Mouse (Mus musculus): ENCODE data around the gene Dnajb1. TPM values are rescaled to one million over a fixed set of nuclear protein-coding genes. Genes with fewer than 3 reads are reported as not detected.

Dnajb1 gene
- polyA plus RNA-seq, 1 experiment from 2014 or later, result 78.2 TPM

GRCm38 (mm10) chr8:83583236-83583635, 24.8 kb upstream of the Dnajb1 start:
- Histone ChIP-seq H3K36me3 (ENCODE audit: control insufficient read depth, insufficient read depth, low read length) (peaks cover 9% of the 10 kb centered on the region), H3K9ac (ENCODE audit: low read length) (no peak overlapping the region), H3K4me2 (ENCODE audit: low read depth, severe bottlenecking) (no peak overlapping the region), H3K4me3 (ENCODE audit: low read depth, low read length) (no peak overlapping the region), H3K27ac (replicated peaks; ENCODE audit: low read depth, low read length) (no peak overlapping the region), H3K4me1 (ENCODE audit: control insufficient read depth, insufficient read depth, low read length) (peaks cover 3% of the 10 kb centered on the region; the same call in 1 of the 2 replicates), H3K27me3 (ENCODE audit: control insufficient read depth, insufficient read depth, low read length) (no peaks in the 10 kb centered on the region), H3K9me3 (ENCODE audit: control insufficient read depth, low read length) (no peaks in the 10 kb centered on the region)
- ATAC-seq (ENCODE audit: insufficient number of reproducible peaks, low FRiP score, low TSS enrichment, low read depth) (no peak), DNase-seq (ENCODE audit: low spot score) (no peak)
- WGBS, result 86% methylated on average over 15 of the region's 15 CpGs

- H3K9me3 ChIP-seq (ENCODE audit: control insufficient read depth, low read length), result no peaks in the 10 kb centered on the region
- H3K4me1 ChIP-seq (ENCODE audit: control insufficient read depth, insufficient read depth, low read length), result no peaks in the 10 kb centered on the region
- WGBS, result 93% methylated on average over 1 of the region's 1 CpGs
- H3K9ac ChIP-seq (ENCODE audit: low read length), result no peak overlapping the region
- no peaks in the 10 kb centered on the region for H3K27me3 ChIP-seq (ENCODE audit: control insufficient read depth, insufficient read depth, low read length)
- peaks cover 7% of the 10 kb centered on the region for H3K36me3 ChIP-seq (ENCODE audit: control insufficient read depth, insufficient read depth, low read length)
- no peak for DNase-seq (ENCODE audit: low spot score)
- no peak overlapping the region for H3K27ac ChIP-seq (replicated peaks; ENCODE audit: low read depth, low read length)
- no peak overlapping the region for H3K4me2 ChIP-seq (ENCODE audit: low read depth, severe bottlenecking)
- H3K4me3 ChIP-seq (ENCODE audit: low read depth, low read length), result no peak overlapping the region
- ATAC-seq (ENCODE audit: insufficient number of reproducible peaks, low FRiP score, low TSS enrichment, low read depth), result no peak
Measured at GRCm38 (mm10) chr8:83584771-83585170, 23.2 kb upstream of the Dnajb1 start.

DNA sequence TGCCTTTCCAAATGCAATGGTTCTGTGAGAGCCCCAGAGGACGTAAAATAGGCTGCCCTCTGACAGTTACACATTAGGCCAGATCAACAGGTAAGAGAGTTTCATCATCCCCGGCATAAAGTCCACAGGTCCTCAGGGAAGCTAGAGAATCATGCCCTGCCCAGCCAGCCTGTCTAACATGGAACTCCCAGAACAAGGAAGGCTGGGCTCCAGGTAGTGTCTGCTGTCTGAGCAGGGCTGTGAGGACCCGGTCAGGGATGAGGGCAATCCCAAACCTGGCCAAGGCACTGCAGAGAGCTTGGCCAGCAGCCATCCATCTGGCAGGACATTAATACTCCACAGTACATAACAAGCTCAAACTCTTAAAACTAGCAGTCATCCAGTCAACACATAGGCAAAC, 22.7 kb upstream of the Dnajb1 start:
- no peak for ATAC-seq (ENCODE audit: insufficient number of reproducible peaks, low FRiP score, low TSS enrichment, low read depth)
- 86% methylated on average over 3 of the region's 3 CpGs for WGBS
- Histone ChIP-seq H3K9ac (ENCODE audit: low read length) (no peak overlapping the region), H3K4me1 (ENCODE audit: control insufficient read depth, insufficient read depth, low read length) (no peaks in the 10 kb centered on the region), H3K9me3 (ENCODE audit: control insufficient read depth, low read length) (no peaks in the 10 kb centered on the region), H3K4me2 (ENCODE audit: low read depth, severe bottlenecking) (no peak overlapping the region), H3K4me3 (ENCODE audit: low read depth, low read length) (no peak overlapping the region), H3K27me3 (ENCODE audit: control insufficient read depth, insufficient read depth, low read length) (no peaks in the 10 kb centered on the region), H3K36me3 (ENCODE audit: control insufficient read depth, insufficient read depth, low read length) (peaks cover 9% of the 10 kb centered on the region), H3K27ac (replicated peaks; ENCODE audit: low read depth, low read length) (no peak overlapping the region)
- no peak for DNase-seq (ENCODE audit: low spot score)

DNA sequence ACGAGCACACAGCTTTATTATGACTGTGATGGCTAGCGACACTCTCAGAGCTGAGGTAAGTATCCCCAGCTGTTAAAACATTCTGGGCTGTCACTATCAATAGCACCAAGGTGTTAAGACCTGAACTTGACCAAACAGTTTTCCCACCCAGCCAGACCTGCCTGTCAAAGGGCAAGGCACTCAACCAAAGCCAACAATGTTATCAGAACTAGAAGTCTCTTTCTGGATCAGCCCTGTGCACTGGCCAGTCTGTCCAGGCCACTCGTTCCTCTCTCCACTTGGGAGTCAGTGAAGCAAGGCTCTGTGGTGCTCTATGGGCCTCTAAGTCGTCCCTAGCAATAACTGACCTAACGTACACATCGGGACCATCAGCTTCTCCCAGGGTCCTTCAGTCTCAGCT, 20.3 kb upstream of the Dnajb1 start:
- Histone ChIP-seq H3K4me2 (ENCODE audit: low read depth, severe bottlenecking) (no peak overlapping the region), H3K9me3 (ENCODE audit: control insufficient read depth, low read length) (no peaks in the 10 kb centered on the region), H3K9ac (ENCODE audit: low read length) (no peak overlapping the region), H3K4me3 (ENCODE audit: low read depth, low read length) (no peak overlapping the region), H3K36me3 (ENCODE audit: control insufficient read depth, insufficient read depth, low read length) (peaks cover 12% of the 10 kb centered on the region), H3K27ac (replicated peaks; ENCODE audit: low read depth, low read length) (no peak overlapping the region), H3K27me3 (ENCODE audit: control insufficient read depth, insufficient read depth, low read length) (no peaks in the 10 kb centered on the region), H3K4me1 (ENCODE audit: control insufficient read depth, insufficient read depth, low read length) (peaks cover 4% of the 10 kb centered on the region)
- no peak for DNase-seq (ENCODE audit: low spot score)
- no peak for ATAC-seq (ENCODE audit: insufficient number of reproducible peaks, low FRiP score, low TSS enrichment, low read depth)
- 85% methylated on average over 6 of the region's 6 CpGs for WGBS

DNA sequence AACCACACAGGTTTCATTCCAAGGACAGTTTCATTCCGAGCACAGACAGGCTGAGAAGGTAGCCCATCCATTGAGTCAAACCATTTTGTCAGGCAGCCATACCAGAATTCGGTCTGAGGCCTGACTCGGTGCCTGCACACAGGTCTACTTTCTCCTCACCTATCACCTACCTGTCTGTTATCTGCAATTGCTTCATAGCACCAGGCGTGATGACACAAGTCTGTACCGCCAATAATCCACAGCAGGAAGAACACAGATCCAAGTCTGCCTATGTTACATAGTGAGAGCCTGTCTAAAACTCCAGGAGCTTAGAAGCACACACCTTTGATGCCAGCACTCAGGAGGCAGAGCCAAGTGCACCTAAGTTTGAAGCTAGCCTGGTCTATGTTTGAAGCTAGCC, 19.1 kb upstream of the Dnajb1 start:
- no peak overlapping the region for H3K4me3 ChIP-seq (ENCODE audit: low read depth, low read length)
- no peak for ATAC-seq (ENCODE audit: insufficient number of reproducible peaks, low FRiP score, low TSS enrichment, low read depth)
- WGBS, result 95% methylated on average over 5 of the region's 5 CpGs
- peaks cover 10% of the 10 kb centered on the region for H3K4me1 ChIP-seq (ENCODE audit: control insufficient read depth, insufficient read depth, low read length)
- H3K27ac ChIP-seq (replicated peaks; ENCODE audit: low read depth, low read length), result no peak overlapping the region
- no peaks in the 10 kb centered on the region for H3K9me3 ChIP-seq (ENCODE audit: control insufficient read depth, low read length)
- DNase-seq (ENCODE audit: low spot score), result no peak
- no peak overlapping the region for H3K4me2 ChIP-seq (ENCODE audit: low read depth, severe bottlenecking)
- H3K9ac ChIP-seq (ENCODE audit: low read length), result no peak overlapping the region
- H3K27me3 ChIP-seq (ENCODE audit: control insufficient read depth, insufficient read depth, low read length), result no peaks in the 10 kb centered on the region
- peaks cover 10% of the 10 kb centered on the region for H3K36me3 ChIP-seq (ENCODE audit: control insufficient read depth, insufficient read depth, low read length)

GRCm38 (mm10) chr8:83590488-83591023, 17.4 kb upstream of the Dnajb1 start:
- ATAC-seq (ENCODE audit: insufficient number of reproducible peaks, low FRiP score, low TSS enrichment, low read depth), result no peak
- H3K27ac ChIP-seq (replicated peaks; ENCODE audit: low read depth, low read length), result no peak overlapping the region
- peaks cover 10% of the 10 kb centered on the region for H3K4me1 ChIP-seq (ENCODE audit: control insufficient read depth, insufficient read depth, low read length)
- peaks cover 5% of the 10 kb centered on the region for H3K36me3 ChIP-seq (ENCODE audit: control insufficient read depth, insufficient read depth, low read length)
- H3K4me3 ChIP-seq (ENCODE audit: low read depth, low read length), result no peak overlapping the region
- WGBS, result 88% methylated on average over 7 of the region's 7 CpGs
- no peak for DNase-seq (ENCODE audit: low spot score)
- H3K27me3 ChIP-seq (ENCODE audit: control insufficient read depth, insufficient read depth, low read length), result no peaks in the 10 kb centered on the region
- no peak overlapping the region for H3K9ac ChIP-seq (ENCODE audit: low read length)
- no peaks in the 10 kb centered on the region for H3K9me3 ChIP-seq (ENCODE audit: control insufficient read depth, low read length)
- H3K4me2 ChIP-seq (ENCODE audit: low read depth, severe bottlenecking), result no peak overlapping the region

GRCm38 (mm10) chr8:83592682-83593081, 15.3 kb upstream of the Dnajb1 start:
- H3K36me3 ChIP-seq (ENCODE audit: control insufficient read depth, insufficient read depth, low read length), result peaks cover 5% of the 10 kb centered on the region

DNA sequence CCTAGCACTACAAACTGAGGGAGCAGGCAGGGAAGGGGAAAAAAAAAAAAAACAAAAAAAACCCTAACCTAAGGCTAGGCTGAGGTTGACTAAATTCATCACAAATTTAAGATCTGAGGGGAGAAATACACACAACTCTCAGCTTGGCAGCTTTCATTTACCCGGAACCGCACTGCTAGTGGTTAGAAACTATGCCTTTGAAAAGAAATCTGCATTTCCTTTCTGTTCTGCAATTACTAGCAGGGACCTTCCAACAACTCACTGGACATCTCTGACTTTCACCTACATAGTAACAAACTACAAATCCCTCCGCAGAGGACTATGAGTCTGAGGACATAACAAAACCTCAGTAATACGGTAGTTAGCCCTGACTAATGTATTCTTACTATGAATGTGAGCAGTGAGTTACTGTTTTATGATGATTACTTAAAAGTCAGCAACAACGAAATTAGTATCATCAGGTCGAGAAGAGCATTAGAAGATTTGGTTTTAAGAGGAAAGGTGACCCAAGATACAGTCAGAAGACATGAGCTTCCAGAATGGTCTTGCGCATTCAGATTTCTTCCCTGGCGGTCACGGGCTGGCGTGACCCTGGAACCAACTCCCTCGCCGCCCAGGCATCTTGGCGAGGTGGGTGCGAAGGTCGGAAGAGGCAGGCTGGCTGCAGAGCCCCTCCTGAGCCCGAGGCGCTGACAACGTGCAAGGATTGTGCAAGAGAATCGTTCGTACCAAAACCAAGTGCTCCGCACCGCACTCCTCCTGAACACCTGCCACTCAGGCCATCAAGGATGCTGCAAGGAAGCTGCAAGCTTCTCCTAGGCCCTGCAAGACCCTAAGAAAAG, 14.4 kb upstream of the Dnajb1 start:
- H3K27me3 ChIP-seq (ENCODE audit: control insufficient read depth, insufficient read depth, low read length), result no peaks in the 10 kb centered on the region
- peaks cover 5% of the 10 kb centered on the region for H3K36me3 ChIP-seq (ENCODE audit: control insufficient read depth, insufficient read depth, low read length)
- H3K9ac ChIP-seq (ENCODE audit: low read length), result peak overlapping the region; percentile 93
- no peak for ATAC-seq (ENCODE audit: insufficient number of reproducible peaks, low FRiP score, low TSS enrichment, low read depth)
- peak; percentile 36 for DNase-seq (ENCODE audit: low spot score)
- H3K4me1 ChIP-seq (ENCODE audit: control insufficient read depth, insufficient read depth, low read length), result peaks cover 10% of the 10 kb centered on the region
- H3K4me2 ChIP-seq (ENCODE audit: low read depth, severe bottlenecking), result peak overlapping the region; percentile 71
- no peaks in the 10 kb centered on the region for H3K9me3 ChIP-seq (ENCODE audit: control insufficient read depth, low read length)
- peak overlapping the region; percentile 72 for H3K4me3 ChIP-seq (ENCODE audit: low read depth, low read length)
- WGBS, result 8% methylated on average over 22 of the region's 22 CpGs
- peak overlapping the region; percentile 70 for H3K27ac ChIP-seq (replicated peaks; ENCODE audit: low read depth, low read length)

More at GRCm38 (mm10) chr8:83592682-83593081, 15.3 kb upstream of the Dnajb1 start:
- WGBS, result 68% methylated on average over 3 of the region's 3 CpGs
- ATAC-seq (ENCODE audit: insufficient number of reproducible peaks, low FRiP score, low TSS enrichment, low read depth) (no peak), DNase-seq (ENCODE audit: low spot score) (no peak)
- Histone ChIP-seq H3K9me3 (ENCODE audit: control insufficient read depth, low read length) (no peaks in the 10 kb centered on the region), H3K4me3 (ENCODE audit: low read depth, low read length) (peak overlapping the region; percentile 72), H3K4me1 (ENCODE audit: control insufficient read depth, insufficient read depth, low read length) (peaks cover 10% of the 10 kb centered on the region), H3K27ac (replicated peaks; ENCODE audit: low read depth, low read length) (no peak overlapping the region; the same call in 1 of the 2 replicates), H3K27me3 (ENCODE audit: control insufficient read depth, insufficient read depth, low read length) (no peaks in the 10 kb centered on the region), H3K9ac (ENCODE audit: low read length) (peak overlapping the region; percentile 34), H3K4me2 (ENCODE audit: low read depth, severe bottlenecking) (peak overlapping the region; percentile 71)

Measured in limb, embryonic 11.5 days (tissue).